Mouse (Mus musculus): ENCODE results near the gene Zfp661. TPM values are rescaled to one million over a fixed set of nuclear protein-coding genes. Genes with fewer than 3 reads are reported as not detected.

Zfp661 gene
- total RNA-seq, 4 experiments from 2014 or later = 2.2 to 3.6 (median 2.3) TPM

DNA sequence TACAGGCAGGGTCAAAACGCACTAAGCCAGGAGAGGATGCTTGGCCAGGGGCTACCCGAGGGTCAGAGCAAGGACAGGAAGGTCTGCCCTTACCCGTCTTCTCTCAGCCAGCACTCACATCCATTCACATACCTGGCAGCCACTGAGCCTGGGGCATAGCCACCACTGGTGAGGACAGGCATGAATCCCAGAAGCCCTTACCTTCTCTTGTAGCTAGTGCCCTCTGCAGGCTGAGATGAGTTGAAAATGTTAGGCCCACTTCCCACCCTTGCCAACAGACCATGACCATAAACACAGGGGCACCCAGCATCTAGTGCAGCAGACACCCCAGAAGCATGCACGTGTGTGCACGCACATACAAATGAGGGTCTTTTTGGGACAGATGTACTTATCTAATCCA is 35.8 kb downstream of the Zfp661 start:
- no peak for DNase-seq (ENCODE audit: low spot score in 2 of 2)

DNA sequence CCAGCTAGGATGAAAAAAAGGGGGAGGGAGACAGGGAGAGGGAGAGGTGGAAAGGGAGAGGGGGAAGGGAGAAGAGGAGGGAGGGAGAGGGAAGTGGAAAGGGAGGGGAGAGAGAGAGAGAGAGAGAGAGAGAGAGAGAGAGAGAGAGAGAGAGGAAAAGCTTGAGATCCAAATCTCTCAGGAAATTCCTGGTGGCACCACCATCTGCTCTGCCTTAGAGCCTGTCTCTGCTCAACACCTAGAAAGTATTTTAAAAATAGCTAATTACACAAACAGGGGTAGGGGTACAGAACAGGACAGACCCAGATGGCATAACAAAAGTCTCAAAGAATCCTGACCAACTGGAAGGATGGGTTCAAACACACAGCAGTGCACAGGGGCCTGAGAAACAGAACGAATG is 36.4 kb downstream of the Zfp661 start:
- no peak for DNase-seq (ENCODE audit: low spot score in 2 of 2)

DNA sequence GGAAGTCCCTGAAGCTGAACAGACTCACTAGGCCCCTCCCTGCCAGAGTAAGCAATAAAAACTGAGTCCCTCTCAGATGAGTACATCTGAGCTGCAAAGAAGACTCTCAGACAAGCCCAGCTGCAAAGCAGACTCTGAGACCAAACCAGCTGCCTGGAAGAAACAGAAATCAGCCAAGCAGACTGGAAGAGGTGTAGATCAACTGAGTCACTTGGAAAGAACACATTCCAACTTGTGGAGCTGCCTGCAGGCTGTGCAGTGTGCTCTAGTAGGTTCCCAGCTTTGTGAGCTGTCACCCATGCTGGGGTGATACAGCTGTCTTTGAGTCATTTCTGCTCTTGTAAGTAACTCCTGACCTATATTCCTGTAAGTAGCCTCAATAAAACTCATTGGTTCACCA is 37.2 kb downstream of the Zfp661 start:
- no peak for DNase-seq (ENCODE audit: low spot score in 2 of 2)

DNA sequence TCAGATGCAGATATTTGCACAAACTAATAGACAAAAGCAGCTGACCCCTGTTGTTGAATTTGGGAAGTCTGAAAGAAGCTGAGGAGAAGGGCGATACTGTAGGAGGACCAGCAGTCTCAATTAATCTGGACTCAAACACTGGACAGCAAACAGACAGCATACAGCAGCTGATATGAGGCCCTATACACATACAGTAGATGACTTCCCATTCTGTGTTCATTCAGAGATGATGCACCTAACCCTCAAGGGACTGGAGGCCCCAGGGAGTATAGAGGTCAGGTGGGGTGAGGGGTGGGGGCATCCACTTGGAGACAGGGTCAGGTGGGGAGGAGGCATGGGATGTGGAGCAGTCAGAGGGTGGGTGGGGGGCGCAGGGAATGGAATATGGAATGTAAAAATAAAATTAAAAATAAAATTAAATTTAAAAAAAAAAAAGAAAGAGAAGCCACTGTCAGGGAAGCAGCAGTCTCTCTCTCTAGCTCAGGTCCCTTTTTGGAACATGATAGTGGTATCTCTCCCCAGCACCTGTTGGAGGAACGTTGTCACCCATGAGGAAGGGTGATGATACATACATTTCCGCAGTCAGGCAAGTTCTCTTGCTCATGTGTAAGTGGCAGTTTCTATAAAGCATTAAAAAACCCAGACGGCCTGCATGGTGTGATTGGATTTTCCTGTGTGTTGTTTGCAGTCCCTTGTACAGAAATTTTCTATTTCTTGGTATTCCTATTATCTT is 38.4 kb downstream of the Zfp661 start:
- no peak for DNase-seq (ENCODE audit: low spot score in 2 of 2)

DNA sequence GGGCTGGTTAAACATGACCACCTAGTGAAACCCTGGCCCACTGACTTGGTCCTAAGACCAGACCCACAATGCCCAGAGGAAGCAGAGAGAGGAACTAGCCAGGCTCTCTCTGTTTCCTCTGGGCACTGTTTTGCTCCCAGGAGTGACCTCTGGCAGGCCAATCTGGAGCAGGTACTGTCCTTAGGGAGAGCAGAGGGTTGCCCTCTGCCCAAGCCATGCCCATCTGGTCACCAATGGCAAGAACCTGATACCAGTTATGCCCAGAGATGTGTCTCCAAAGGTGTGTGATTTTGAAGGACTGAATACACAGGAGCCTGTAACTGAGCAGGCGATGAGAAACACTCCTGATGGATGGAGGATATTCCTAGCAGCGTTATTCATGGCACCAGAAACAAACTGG is 45.2 kb downstream of the Zfp661 start:
- no peak for DNase-seq (ENCODE audit: low spot score in 2 of 2)

DNA sequence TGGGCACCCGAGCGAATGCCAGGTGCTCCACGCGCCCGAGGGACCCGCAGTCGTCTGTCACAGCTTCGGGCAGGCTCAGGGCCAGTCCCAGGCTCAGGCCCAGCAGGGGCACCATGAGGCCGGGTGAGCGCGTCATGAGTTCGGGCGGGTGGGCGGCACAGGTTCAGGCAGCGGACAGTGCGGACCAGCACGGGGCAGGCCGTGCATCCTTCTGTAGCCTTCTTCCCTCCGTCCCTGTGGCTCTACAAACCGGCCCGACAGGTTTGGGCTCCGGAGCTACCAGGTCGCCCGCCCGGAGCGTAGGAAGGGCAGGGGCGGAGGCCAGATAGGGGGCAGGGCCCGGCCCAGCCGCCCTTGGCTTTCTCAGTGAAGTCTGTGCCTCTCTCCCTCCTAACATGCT is 45.7 kb downstream of the Zfp661 start, which contains the start of gene Prom2:
Gene Prom2, minus strand, starts transcription at position 283 of the 400 bp plus-strand sequence.
- DNase-seq (ENCODE audit: low spot score in 2 of 2) = no peak

DNA sequence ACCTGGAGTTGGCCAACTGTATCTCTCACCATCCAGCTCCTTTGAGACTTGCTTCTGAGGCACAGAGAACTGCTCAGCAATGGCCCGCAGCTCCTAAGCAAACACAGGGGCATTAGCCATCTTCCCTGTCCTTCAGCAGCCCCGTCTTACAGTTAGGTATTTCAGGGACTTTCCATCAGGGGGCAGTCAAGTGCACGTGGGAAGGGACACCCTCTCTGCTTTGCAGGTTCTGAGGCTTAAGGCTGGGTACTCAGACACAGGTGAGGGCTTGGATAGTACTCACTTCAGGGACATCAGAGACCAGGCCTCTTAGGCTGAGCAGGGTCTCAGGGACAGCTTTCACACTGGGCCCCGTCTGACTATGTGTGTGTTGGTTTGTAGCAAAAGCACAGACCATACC is 47.4 kb downstream of the Zfp661 start:
- DNase-seq (ENCODE audit: low spot score in 2 of 2) = no peak

DNA sequence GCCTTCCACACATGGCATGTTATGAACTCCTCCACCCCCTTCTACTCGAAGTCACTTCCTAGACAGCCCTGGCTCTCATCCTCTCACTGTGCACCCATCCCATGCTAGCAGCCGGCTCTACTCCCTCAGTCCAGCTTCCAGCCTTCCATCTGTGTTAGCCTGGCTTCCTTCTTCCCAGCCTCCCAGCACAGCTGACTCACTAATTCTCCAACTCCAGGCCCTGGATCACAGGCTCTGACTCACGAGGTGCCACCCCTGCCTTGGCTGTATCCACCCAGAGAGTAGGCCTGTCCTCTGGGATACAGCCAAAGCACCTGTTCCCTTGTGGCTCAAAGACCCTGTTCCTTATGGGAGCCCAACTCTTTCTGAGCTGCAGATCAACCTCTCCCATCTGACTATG is 49.3 kb downstream of the Zfp661 start:
- DNase-seq (ENCODE audit: low spot score in 2 of 2) = no peak

DNA sequence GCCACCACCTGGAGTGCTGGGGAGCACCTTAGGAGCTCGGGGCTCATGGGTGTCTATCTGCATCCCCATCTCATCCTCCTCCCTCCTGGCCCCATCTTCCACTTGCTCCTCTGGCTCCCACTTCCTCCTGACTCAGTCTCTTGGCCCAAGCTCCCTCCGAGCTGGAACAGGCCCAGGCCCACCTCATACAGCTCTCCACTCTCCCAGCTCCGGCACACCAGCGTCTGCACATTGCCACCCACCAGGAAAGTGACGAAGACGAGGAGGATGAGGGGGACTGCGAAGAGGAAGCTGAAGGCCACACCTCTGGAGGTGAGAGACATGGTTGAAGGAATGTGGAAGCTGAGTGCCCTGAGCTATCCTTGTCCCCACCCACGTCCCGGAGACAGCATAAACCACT is 51.5 kb downstream of the Zfp661 start:
- DNase-seq (ENCODE audit: low spot score in 2 of 2) = no peak

DNA sequence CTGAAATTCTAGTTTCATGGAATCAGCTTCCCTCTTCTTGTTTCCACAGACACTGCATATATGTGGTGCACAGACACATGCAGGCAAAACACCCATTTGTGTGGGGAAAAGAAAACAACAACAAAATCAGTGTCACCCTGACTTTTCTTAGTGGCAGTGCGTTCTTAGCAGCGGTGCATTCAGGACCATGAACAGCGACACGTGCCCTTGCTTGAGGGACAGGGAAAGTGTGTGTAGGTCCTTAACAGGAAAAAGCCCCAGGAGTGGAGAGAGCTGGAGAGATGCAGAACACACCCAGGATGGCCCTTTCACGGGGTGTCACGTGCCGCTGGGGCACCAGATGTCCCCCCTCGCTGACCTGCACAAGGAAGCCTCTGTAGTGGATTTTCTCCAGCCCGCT is 54.5 kb downstream of the Zfp661 start:
- DNase-seq (ENCODE audit: low spot score in 2 of 2) = no peak

DNA sequence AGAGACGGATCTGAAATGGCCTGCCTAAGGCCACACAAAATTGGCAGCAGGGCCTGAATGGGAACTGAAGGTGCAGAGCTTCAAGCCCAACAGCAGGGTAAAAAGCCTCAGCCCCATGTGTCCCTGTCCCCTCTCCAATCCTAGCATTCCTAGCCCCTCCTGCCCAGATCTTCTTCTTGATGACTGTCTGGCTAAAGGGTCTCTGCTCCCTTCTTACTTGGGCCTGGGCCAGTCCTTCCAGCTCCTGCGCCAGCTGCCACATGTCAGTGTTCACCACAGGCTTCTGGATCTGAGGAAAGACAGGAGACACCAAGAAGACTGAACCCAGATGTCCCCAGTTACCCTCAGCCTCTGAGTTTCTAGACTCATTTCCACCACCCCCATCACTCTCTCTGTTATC is 55.3 kb downstream of the Zfp661 start:
- DNase-seq (ENCODE audit: low spot score in 2 of 2) = no peak

DNA sequence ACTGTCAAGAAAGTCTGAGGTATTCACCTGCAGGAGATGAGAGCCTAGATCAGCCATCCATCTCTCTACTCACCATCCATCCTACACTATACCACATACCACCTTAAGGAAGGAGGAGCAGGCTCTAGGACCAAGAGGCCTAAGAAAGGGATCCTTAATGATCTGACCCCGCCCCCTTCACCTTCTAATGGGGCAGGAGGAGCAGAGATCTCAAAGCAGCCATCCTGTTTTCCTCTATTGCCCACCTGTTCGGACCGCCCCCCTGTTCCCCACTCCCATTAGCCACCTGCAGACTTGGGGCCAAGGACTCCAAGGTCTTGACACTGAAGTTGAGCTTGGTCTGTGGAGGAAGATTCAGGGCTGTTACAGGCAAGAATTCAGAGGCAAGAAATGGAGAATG is 56.5 kb downstream of the Zfp661 start:
- no peak for DNase-seq (ENCODE audit: low spot score in 2 of 2)

DNA sequence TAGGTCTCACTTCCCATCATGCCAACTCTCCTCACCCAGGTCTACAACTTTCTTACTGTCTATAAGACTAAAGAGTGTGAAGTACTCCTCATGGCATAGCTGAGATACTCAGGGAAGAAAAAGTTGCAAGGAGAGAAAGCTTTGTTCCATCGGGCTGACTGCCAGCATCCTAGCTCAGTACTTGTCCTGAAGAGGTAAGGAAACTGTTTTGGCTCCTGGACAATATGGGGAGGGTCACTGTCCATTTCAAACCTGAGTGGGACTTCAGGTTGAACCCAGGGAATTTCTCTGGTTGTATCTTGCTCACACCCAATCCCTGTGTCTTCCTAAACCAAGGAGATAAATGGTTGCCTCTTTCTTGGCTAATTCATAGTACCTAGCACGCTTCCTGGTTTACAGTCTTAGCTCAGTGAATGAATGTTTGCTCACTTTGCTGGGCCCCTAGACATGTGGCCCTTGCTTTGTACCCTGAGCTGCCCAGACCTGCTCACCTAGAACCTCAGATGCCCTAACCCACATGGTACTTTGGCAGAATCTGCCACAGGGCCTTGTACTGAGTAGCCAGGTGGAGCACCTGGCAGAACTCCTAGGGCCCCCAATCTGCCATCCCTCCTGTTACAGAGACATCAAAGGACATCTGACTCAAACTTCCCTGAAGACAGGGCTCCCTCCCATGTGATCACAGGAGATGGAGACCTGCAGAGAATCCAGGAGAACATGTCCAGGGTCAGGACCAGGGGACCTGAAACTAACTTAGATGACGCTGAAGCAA is 61.7 kb downstream of the Zfp661 start:
- no peak for DNase-seq (ENCODE audit: low spot score in 2 of 2)

Other genes with a start within 250 kb of the Zfp661 start
- not detected for gene Astl, start 248.5 kb downstream of the Zfp661 start, total RNA-seq (2022)
- under 1 TPM; 0.41 to 0.83 (median 0.50) TPM for gene Adra2b, start 223.9 kb downstream of the Zfp661 start, total RNA-seq (2022)
- not detected for gene Gpat2, start 161.9 kb downstream of the Zfp661 start, total RNA-seq (2022)
- gene Fahd2a, start 142.5 kb downstream of the Zfp661 start, total RNA-seq (2022) = 10 to 100 TPM; 17.6 to 24.4 (median 20.8) TPM
- gene Kcnip3, start 65.0 kb downstream of the Zfp661 start, total RNA-seq (2022) = under 1 TPM; 0.15 to 0.47 (median 0.24) TPM
- gene Prom2, start 45.6 kb downstream of the Zfp661 start, total RNA-seq (2022) = not detected
- 10 to 100 TPM; 64.8 to 78.4 (median 74.5) TPM for gene Mrps5, start 128 bp upstream of the Zfp661 start, total RNA-seq (2022)
- 1 to 10 TPM in 2 of 4 experiments, under 1 TPM in 2; 0.75 to 1.8 (median 0.99) TPM for gene Mal, start 69.6 kb upstream of the Zfp661 start, total RNA-seq (2022)
- 1 to 10 TPM; 1.1 to 3.3 (median 1.3) TPM for gene Mall, start 142.8 kb upstream of the Zfp661 start, total RNA-seq (2022)
- 10 to 100 TPM; 21.5 to 28.3 (median 24.5) TPM for gene Nphp1, start 201.8 kb upstream of the Zfp661 start, total RNA-seq (2022)
- 100 to 1,000 TPM; 133 to 144 (median 141) TPM for gene Mtln, start 205.4 kb upstream of the Zfp661 start, total RNA-seq (2022)
- gene Bub1, start 244.8 kb upstream of the Zfp661 start, total RNA-seq (2022) = not detected

Data from gastrocnemius, adult 8-10 months (tissue).